Mouse (Mus musculus) heart, postnatal 0 days (tissue): Measurements from ENCODE around the gene Inafm2.

Experiments
- CTCF ChIP-seq: IDR thresholded peaks from 2 replicates; pipeline ENCODE4 v1.5.1; 2016; ENCODE audit warnings: antibody characterized with exemption, control low read depth, low read depth
- EP300 ChIP-seq: IDR thresholded peaks from 2 replicates; pipeline ENCODE4 v1.6.1; 2016; ENCODE audit warnings: antibody characterized with exemption, low read depth

DNA sequence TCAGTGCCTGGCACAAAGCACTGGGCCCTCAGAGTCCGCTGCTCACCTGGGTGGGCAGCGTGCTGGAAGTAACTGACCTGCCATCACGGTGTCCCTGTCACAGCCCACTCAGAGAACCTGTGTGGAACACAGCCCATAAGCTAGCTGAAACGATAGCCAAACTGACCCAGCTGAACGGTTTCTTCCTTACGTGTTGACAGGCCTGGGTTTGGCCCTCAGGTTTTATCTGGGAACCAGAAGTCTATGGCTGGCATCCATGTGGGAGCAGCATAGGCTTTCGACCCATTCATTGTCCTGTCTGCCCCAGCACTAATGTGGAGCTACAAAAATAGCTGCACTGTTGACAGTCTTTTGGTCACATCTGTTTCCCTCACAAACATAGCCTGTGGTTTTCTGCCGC lies 4.9 kb downstream of the Inafm2 start:
- no peak for TF ChIP-seq CTCF
- 0 out of 2 replicates have a peak, but pooled peaks have one; percentile 15 for TF ChIP-seq EP300
